Mouse (Mus musculus): ENCODE results near the gene Dkkl1.
"Not testable (repeated sequence)": the region's sequence is repeated elsewhere in the genome, so short reads cannot be mapped to it uniquely, and the experiment has no call there.

The Dkkl1 gene

DNA sequence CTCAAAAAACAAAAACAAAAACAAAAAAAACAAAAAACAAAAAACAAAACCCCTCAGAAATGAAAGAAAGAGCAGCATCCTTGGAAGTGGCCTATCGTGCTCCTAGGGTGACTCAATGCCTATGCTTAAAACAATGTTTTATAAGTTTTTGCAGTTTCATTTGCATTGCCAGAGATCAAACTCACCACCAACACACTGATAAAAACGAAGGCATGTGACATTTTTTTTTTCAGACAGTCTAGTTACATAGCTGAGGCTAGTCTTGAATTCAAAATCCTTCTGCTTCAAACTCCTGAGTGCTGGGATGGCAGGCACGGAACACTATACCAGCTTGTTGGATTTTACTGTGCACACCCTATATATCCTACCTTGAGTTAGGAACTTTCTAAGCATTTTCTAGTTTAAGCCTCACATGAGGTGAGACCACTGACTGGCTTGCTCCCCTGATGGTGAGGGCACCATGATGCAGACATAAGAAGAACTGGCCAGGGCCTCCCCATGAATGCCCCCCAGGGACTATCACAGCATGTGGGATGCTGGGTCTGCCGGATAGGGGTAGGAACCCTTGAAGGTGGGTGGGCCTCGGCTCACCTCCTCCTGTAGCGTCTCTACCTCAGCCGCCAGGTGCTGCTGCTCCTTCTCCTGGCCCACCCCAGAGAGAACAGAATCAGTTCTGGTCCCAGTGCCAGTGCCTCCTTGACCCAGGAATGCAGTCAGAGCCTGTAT, 19.2 kb downstream of the Dkkl1 start:
- DNase-seq, result peak; percentile 70

DNA sequence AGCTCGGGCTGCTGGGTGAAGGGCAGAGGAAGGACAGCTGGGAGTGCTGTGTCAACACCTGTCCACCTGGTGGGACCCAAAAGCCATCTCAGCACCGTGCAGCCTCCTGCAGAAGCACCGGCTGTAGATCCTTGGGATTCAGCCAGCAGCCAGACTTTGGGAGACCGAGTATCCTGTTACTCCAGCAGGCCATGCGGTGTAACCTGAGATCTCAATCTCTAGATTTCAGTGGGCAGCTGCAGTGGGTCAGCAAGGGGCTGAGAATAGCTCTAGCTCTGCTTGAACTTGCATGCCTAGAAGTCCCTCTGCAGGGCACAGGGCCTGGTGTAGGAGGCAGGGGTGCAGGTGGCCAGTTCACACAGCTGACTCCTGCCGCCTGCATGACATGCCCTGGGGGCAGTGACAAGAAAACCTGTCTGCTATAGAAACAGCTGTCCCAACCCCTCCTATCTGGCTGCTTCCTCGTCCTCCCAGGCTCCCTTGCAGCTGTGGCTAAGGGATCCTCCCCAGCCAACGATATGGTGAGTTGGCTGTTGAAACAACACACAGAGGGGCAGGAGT, 20.1 kb downstream of the Dkkl1 start:
- peak; percentile 92 for DNase-seq

DNA sequence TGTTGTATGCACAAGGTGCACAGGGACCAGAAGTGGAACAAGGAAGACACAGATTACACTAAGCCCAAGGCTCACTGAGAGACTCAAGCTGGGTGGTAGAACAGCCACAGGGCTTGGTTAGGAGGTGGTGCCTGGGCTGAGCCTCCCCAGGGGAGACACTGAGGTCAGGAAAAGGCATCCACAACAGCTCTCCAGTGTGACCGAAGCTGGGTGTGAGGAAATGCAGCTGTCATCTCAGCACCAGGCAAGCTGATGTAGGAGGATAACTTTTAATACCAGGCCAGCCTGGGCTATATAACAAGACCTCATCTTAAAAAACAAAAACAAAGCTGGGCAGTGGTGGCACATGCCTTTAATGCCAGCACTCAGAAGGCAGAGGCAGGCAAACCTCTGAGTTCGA, 20.8 kb downstream of the Dkkl1 start:
- DNase-seq, result no peak

GRCm38 (mm10) chr7:45190186-45190585, 21.8 kb downstream of the Dkkl1 start:
- no peak for DNase-seq

- peak; percentile 61 for DNase-seq
Observed at GRCm38 (mm10) chr7:45189600-45189999, 22.3 kb downstream of the Dkkl1 start.

- DNase-seq, result no peak
Observed at GRCm38 (mm10) chr7:45185921-45186320, 26.0 kb downstream of the Dkkl1 start.

DNA sequence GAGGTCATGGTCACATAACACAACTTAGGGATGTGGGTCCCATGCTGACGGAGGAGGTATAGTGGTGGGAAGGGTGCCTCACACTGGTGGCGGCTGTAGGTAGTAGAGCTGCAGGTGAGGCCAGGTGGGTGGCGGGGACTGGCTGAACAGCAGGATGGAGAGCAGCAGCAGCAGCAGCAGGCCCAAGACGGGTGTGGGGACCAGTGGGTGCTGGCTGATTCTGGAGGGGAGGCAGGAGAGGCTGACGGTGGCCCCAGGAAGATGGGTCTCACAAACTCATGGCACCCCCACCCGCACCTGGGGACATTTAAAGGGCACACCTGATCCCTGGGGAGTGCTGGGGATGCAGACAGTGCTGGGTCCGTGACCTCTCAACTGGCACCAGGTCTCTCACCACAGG, 28.3 kb downstream of the Dkkl1 start:
- peak; percentile 51 for DNase-seq

- DNase-seq, result peak; percentile 55
Observed at GRCm38 (mm10) chr7:45182606-45183005, 29.3 kb downstream of the Dkkl1 start.

- peak; percentile 91 for DNase-seq
Observed at GRCm38 (mm10) chr7:45182199-45182601, 29.7 kb downstream of the Dkkl1 start.

- peak; percentile 62 for DNase-seq
Observed at GRCm38 (mm10) chr7:45181540-45181939, 30.4 kb downstream of the Dkkl1 start.

GRCm38 (mm10) chr7:45180896-45181477, 31.0 kb downstream of the Dkkl1 start, which contains the start of gene Pth2:
Gene Pth2, plus strand, starts transcription at chr7:45180995.
- peak; percentile 71 for DNase-seq

DNA sequence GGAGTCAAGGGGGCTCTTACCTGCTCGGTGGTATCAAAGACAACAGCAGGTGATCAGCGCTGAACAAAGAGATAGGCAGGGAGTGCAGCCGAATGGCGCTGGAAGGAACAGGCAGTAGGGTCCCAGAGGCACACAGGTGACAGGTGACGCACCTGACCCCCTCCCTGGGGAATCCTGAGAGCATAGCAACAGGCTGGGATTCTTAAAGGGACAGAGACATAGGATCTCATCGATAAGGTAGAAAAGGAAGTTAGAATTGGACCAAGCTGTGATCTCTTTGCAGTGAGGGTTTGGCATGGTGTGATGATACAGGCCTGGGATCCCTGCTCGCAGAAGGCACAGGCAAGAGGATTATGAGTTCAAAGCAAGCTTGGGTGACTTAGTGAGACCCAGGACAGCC, 32.5 kb downstream of the Dkkl1 start, which contains the start of gene Gfy:
TSS of gene Gfy (minus strand) at position 101 of the 400 bp plus-strand sequence.
- DNase-seq, result no peak

- no peak for DNase-seq
Observed at GRCm38 (mm10) chr7:45178550-45178949, 33.4 kb downstream of the Dkkl1 start.

DNA sequence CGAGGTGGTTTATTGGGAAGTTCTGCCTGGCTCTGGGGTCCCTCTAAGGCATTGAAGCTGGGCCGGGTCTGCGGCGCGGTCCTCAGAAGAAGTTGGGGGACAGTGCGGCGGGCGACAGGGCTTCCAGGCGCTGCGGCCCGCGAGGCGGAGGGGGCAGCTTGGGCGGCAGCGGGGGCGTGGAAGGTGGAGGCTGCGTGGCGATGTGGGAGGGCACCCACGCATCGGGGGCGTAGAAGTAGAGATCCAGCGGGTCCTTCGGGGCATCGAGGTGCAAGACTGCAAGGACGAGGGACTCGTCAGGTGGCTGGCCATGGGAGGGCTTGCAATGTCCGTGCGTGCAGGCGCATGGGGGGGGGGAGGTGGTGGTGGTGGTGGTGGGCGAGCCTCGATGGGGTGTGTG, 35.6 kb downstream of the Dkkl1 start:
- DNase-seq, result no peak

GRCm38 (mm10) chr7:45175929-45176328, 36.0 kb downstream of the Dkkl1 start:
- no peak for DNase-seq

DNA sequence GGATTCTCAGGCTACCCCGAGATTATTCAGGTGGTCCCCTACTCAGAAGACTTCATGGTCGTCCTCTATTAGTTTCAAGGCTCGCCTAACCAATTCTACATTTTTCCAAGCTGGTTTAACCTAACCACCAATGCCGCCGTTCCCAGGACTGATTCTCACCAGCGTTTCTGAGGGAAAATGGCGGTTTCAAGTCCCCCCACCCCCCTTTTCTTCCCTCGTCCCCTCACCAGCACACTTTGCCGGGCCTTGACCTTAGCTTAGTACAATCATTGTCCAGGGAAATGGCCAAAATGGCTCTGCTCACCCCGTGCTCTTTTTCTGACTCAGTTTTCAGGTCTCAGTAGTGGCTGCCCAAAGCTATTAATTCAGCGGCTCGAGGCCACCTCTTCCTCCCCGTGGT, 36.5 kb downstream of the Dkkl1 start:
- DNase-seq, result no peak

DNA sequence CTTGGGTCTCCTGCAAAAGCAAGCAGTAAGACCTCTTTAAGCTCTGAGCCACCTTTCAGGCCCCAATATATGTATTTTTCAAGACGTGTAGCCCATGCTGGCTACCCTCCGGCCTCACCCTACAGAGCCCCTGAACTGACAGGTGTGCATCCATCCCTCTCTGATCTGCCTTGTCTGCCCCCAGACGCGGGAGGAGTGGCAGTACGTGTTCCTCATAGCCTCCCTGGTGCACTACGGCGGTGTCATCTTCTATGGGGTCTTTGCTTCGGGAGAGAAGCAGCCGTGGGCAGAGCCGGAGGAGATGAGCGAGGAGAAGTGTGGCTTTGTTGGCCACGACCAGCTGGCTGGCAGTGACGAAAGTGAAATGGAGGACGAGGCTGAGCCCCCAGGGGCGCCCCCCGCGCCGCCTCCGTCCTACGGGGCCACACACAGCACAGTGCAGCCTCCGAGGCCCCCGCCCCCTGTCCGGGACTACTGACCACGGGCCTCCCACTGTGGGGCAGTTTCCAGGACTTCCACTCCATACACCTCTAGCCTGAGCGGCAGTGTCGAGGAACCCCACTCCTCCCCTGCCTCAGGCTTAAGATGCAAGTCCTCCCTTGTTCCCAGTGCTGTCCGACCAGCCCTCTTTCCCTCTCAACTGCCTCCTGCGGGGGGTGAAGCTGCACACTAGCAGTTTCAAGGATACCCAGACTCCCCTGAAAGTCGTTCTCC, 37.2 kb downstream of the Dkkl1 start:
- no peak for DNase-seq

GRCm38 (mm10) chr7:45173772-45174171, 38.2 kb downstream of the Dkkl1 start:
- not testable (repeated sequence) for DNase-seq

DNA sequence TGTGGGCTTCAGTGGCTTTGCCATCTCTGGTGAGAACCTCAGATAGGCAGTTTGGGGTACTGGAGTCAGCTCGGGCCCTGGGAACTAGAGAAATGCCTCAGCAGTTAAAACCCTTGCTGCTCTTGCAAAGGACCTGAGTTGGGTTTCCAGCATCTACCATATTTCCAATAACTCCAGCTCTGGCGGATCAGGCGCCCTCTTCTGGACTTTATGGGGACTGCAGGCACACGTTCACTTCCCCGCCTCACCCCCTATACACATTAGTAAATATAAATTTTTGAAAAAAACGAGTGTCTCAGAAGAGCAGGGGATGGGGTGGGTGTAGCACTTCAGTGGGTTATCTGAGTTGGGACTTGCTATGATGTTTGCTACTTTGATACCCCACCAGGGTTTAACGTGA, 39.0 kb downstream of the Dkkl1 start:
- DNase-seq, result no peak

DNA sequence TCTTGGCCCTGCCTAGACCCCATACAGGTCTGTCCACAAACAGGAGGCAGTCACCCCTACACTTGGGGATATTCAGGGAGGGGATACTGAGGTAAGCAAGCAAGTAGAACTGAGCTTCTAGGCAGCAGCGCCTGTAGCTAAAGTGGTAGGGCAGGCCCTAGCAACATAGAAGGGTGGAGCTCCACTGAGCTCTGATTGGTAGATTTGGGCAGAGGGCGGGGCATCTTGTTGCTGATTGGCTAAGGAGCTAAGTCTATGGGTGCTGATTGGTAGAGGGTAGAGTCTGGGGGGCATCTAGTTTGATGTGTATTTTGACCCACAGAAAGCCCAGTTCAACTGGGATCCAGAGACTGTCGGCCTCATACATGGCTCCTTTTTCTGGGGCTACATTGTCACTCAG, 42.5 kb downstream of the Dkkl1 start:
- peak; percentile 83 for DNase-seq

- peak; percentile 85 for DNase-seq
Observed at GRCm38 (mm10) chr7:45168656-45169055, 43.3 kb downstream of the Dkkl1 start.

DNA sequence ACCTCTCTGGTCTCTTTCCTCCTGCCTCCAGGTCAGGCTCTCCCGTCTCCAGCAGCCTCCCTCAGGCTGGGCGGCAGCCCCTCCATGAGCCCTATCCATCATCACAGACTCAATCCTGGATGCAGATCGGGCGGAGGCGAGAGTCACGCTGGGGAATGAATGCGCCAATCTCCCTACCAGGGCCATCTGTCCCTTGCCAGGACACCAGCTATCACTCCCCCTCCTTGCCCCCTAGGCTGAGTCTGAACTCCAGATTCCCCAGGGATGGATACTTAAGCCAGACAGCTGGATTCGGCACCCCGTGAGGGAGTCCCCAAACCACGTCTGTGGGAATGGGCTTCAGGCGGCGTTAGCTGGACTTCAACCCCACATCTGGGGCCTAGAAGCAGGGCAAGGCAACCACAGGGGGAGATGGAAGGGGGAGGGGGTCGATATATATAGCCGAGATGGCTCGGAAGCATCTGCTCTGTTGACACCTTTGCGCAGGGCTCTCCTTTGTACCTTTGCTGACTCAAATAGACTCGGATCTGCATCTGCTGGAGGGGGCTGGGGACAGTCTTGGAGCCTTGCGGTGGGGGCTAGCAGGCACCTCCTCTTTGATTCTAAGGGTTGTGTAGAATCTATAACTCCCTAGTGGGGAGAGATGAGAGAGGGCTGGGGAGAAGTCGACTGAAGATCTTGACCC, 44.0 kb downstream of the Dkkl1 start:
- peak; percentile 88 for DNase-seq

GRCm38 (mm10) chr7:45166950-45167401, 45.0 kb downstream of the Dkkl1 start:
- DNase-seq, result peak; percentile 81
